Mouse (Mus musculus): ENCODE data around the gene Cd3d. TPM values are rescaled to one million over a fixed set of nuclear protein-coding genes. Genes with fewer than 3 reads are reported as not detected.

The Cd3d gene
- not detected in 2 replicates for polyA plus RNA-seq (2012; rRNA removed)

GRCm38 (mm10) chr9:44981676-44982075 lies at the start of gene Cd3d:
Cd3d (plus strand) TSS chr9:44981786.

GRCm38 (mm10) chr9:44965126-44965832 lies 16.3 kb upstream of the Cd3d start, which contains the start of gene Ube4a:
Ube4a (minus strand) TSS chr9:44965600.

GRCm38 (mm10) chr9:44980242-44980641 lies 1.3 kb upstream of the Cd3d start, which contains the start of gene Cd3g:
Cd3g (minus strand) TSS chr9:44980431.

GRCm38 (mm10) chr9:45009180-45010078 lies 27.8 kb downstream of the Cd3d start, which contains the start of gene Cd3e:
Cd3e (minus strand) TSS chr9:45009627.

Other genes with a start within 250 kb of the Cd3d start
- gene Phldb1, start 246.6 kb upstream of the Cd3d start, polyA plus RNA-seq (2012; rRNA removed), result 140 and 145 TPM in 2 replicates
- 76.7 and 85.0 TPM in 2 replicates for gene Arcn1, start 213.9 kb upstream of the Cd3d start, polyA plus RNA-seq (2012; rRNA removed)
- gene Ift46, start 213.9 kb upstream of the Cd3d start, polyA plus RNA-seq (2012; rRNA removed), result 142 and 154 TPM in 2 replicates
- gene Tmem25, start 182.5 kb upstream of the Cd3d start, polyA plus RNA-seq (2012; rRNA removed), result 20.3 and 22.4 TPM in 2 replicates
- gene Ttc36, start 178.7 kb upstream of the Cd3d start, polyA plus RNA-seq (2012; rRNA removed), result 0.71 and 1.3 TPM in 2 replicates
- gene Kmt2a, start 100.5 kb upstream of the Cd3d start, polyA plus RNA-seq (2012; rRNA removed), result 27.3 and 27.4 TPM in 2 replicates
- 681 and 765 TPM in 2 replicates for gene Atp5l, start 61.0 kb upstream of the Cd3d start, polyA plus RNA-seq (2012; rRNA removed)
- gene Ube4a, start 16.2 kb upstream of the Cd3d start, polyA plus RNA-seq (2012; rRNA removed), result 27.6 and 29.7 TPM in 2 replicates
- gene Cd3g, start 1.4 kb upstream of the Cd3d start, polyA plus RNA-seq (2012; rRNA removed), result not detected in 2 replicates
- gene Cd3e, start 27.8 kb downstream of the Cd3d start, polyA plus RNA-seq (2012; rRNA removed), result not detected in 2 replicates
- gene Mpzl2, start 58.0 kb downstream of the Cd3d start, polyA plus RNA-seq (2012; rRNA removed), result 0.91 and 4.2 TPM in 2 replicates
- gene Mpzl3, start 73.4 kb downstream of the Cd3d start, polyA plus RNA-seq (2012; rRNA removed), result 1.0 and 1.3 TPM in 2 replicates
- 0.09 and 0.11 TPM in 2 replicates for gene Jaml, start 97.4 kb downstream of the Cd3d start, polyA plus RNA-seq (2012; rRNA removed)
- gene Scn2b, start 136.0 kb downstream of the Cd3d start, polyA plus RNA-seq (2012; rRNA removed), result 7.0 and 7.8 TPM in 2 replicates
- 0.17 and 0.30 TPM in 2 replicates for gene Scn4b, start 156.6 kb downstream of the Cd3d start, polyA plus RNA-seq (2012; rRNA removed)
- gene BC049352, start 200.2 kb downstream of the Cd3d start, polyA plus RNA-seq (2012; rRNA removed), result 0.06 and 0.11 TPM in 2 replicates
- gene Tmprss4, start 222.3 kb downstream of the Cd3d start, polyA plus RNA-seq (2012; rRNA removed), result 0.18 TPM in 1 of 2 replicates, not detected in the other

Data from central nervous system, embryonic 14 days (tissue).